Mouse (Mus musculus): ENCODE measurements at regions not wholly inside any gene's neighbourhood (a gene's known extent, or its start where the extent isn't known, plus 50 kb on each side); places are given as distances from the start of the nearest gene placed in this dataset.

DNA sequence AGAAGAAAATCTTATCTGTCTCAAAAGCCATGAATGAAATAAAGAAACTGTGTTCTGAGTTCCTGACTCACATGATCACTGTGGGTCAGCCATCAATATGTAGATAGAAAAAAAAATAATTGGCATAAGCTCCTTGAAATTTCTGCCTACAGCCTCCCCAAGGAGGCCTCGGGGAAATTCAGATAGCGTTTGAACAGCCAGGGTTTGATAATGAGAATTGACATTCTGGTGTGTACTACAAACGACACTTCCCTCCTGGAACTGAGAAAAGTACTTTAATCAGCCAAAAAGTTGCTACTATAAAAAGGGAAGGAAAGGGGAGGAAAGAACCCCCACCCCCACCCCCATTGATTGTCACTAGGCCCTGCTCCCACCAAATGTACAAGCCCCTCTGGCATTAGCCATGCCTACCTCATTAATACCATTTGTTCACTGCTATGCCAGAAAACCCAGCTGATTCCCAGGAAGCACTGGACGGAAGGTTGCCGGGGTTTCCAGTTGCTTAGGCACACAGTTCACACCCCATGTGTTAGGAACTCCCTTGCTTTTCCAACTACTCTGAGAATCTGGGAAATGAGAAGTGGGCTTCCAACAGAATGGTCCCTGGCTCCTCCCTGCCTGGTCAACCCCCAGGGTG lies 78.4 kb upstream of the Klf7 start:
- DNase-seq (ENCODE audit: low read depth, low spot score) = no peak

DNA sequence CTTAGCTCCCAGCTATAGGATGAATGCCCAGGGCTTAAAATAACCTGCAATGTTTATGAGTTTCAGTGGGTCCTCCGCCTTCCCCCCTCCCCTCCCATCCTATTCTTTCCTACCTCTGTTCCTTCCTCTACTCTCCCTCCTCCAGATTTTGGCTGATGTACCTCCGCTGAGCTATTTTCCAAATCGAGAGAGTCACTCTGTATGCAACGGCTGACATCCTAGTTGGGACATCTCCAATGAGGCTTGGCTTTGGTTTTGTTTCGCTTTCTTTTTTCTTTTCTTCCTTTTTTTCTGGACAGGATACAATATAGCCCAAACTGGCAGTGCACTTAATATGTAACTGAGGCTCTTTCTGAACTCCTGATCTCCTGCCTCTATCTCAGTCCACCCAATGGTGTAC lies 76.7 kb upstream of the Klf7 start:
- no peak for DNase-seq (ENCODE audit: low read depth, low spot score)

DNA sequence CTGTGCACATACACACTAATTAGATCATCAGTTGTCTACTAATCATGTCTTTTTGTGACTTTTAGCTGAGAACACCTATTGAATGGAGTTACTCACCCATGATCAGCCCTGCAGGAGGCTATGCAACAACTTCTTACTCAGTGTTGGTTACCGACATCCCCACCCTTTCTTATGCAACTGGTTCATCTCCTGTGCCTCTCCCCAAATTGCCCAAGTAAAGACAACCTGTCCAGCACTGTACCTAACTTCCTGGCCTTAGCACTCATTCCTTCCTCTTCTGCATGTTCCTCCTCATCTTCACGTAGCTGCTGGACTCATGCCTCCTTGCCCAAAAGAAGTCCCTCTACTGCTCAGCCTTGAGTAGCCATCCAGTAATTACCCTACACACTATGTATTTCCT lies 76.2 kb upstream of the Klf7 start:
- DNase-seq (ENCODE audit: low read depth, low spot score) = no peak

DNA sequence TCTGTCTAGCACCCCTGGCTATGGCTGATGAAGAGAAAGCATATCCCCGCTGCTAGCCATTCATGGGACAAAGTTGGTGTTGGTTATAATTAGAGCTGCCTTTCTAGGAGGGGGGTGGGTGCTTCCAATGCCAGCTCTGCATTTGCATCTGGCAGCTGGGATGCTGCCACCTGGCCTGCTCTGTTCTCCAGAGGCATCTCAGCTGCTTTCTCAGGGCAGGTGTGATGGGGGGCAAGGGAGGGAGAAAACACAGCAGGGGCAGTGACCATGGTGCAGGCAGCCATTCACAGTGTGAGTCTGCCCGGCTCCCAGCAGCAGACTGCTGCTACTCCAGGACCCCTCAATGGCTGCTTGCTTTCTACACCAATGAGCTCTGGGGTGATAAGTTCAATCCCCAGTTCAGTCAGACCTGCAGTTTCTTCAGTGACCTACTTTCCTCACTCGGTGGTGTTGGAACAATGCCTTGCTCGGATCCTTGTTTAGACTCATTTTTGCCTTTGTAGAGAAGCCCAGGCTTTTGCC lies 73.9 kb upstream of the Klf7 start:
- DNase-seq (ENCODE audit: low read depth, low spot score) = no peak

DNA sequence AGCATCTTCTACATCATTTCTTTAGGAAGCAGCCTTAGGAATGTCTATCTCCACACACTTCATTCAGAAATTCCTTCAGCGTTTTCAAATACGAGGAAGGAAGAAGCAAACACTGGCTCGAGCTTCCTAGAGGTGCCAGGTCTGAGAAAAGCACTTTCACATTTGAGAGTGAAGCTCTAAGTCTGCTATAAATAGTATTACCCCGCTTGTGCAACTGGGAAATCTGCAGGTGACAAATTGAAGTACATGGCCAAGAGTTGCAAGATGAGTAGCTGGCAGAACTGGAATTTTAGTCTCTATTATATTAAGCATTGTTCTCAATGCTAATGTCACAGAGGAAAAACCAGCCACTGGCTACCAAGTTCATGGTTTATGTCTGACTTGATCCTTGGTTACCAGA lies 73.2 kb upstream of the Klf7 start:
- DNase-seq (ENCODE audit: low read depth, low spot score) = no peak

DNA sequence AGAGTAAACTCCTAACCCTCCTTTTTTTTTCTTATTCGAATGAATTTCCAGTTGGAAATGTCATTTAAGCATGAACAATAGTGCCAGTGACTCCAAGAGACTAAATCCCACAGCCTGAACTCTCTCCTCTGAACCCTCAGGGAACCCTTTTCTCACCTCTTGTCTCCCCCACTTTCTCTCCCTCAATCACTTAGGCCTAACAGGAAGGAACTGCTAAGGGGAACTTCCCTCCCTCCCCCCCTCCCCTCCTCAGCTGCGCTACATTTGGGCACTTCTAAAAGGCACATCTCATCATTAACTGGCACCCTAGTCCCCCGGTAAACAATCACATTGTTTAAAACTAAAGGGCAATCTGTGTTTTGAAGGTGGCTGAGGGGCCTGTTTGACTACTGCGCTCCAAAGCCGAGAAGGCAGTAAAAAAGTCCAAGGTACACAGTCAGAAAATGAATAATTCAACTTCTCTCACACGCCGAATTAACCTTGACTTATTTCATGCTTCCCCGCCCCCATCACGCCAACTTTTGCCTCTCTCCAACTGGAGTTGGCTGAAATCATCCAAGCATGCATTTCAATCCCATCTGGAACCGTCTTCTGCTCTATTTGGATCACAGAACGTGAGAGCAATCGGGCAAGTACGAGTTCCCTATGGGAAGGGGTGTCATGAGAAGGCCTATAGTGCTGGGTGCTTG lies 71.2 kb upstream of the Klf7 start:
- peak; percentile 8 for DNase-seq (ENCODE audit: low read depth, low spot score)

DNA sequence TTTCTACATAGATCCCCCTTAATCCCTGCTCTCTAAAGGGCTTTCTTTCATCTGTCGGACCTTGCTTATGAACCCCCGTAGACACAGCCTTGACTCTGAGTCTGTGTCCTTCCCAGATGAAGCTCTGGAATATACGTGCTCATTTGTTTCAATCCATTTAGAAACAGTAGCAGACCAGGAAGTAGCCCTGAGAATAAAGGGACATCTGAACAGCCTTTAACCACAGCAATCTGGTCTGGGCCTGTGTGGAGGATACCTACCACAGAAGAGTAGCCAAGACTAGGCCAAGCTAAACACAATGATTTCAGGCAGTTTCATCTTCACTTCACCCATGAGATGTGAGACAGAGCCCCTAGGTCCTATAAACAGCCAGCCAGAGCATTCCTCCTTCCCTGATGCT lies 70.7 kb upstream of the Klf7 start:
- DNase-seq (ENCODE audit: low read depth, low spot score) = no peak

DNA sequence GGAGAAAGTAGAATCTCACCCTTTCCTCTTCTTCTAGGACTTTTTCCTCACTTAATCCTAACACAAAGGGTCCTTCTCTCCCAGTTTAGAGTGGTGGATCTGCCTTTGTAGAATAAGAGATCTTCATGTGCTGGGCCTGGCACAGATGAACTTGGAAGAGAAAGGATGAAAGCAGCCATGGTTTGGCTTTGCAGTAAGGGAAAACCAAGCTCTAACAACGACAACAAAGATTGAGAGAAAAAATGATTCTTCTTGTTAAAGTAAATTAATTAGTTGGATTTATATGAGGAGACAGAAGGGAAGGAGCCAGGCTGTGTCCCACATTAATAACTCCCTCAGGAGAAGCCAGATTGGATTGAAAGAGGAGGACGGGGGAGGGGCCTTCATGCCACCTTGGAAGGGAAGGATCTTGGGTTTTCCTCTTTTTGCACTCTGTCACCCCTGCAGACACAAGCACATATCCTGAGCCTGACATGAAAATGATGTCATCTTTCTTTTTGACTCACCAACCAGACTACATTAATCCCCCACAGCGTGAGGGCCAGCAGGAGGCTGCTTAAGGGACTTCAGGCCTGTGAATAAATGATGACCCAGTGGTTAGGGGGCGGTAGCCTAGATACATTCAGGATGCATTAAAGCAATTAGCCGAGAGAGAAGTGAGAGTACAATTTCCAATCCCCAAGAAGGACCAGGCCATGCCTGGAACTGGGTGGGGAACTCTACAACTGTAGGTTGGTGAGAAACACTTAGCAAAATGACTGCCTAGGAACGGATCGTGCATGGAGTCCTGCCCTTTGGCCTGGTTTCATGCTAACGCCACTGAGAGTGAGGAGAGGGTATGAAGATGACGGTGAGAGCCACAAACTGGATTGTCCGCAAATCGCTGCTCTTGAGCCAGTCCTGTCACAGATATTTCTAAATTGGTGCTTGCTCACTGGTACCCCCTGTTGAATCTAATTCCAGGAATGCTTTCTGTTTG lies 69.4 kb upstream of the Klf7 start:
- no peak for DNase-seq (ENCODE audit: low read depth, low spot score)

DNA sequence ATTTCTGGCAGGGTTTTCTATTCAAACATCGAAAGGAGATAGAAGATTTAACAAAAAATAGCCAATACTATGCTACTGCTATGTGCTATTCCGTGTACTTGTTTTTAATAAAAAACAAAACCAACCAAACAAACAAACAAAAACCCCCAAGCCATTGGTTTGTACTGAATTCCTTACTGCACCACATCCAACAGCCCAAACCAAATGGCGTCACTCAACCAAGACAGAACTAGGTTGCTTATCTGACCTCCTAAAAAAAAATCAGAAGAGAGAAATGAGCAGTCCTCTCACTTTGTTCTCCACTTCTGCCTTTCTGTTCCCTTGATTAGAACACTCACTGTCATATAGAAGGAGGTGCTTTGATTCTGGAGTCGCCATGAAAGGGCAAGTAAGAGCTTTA lies 68.6 kb upstream of the Klf7 start:
- no peak for DNase-seq (ENCODE audit: low read depth, low spot score)

DNA sequence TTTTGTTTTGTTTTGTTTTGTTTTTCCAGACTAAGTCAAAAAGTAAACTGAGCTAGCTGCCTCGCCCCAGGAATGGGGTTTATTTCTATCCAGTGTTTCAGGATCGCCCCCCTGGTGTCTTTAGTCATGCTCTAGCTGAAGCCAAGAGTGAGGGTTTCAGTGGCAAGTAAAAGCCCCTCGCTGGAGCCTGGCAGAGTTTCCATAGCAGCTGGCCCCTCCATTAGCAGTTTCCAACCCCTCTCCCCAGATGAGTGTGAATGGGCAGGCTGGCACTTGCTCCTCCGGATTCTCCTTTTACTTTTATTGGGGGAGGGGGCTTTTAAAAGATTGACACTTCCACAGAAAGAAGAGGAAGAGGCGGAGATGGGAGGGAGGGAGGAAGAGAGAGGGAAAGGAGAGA lies 68.0 kb upstream of the Klf7 start:
- no peak for DNase-seq (ENCODE audit: low read depth, low spot score)

DNA sequence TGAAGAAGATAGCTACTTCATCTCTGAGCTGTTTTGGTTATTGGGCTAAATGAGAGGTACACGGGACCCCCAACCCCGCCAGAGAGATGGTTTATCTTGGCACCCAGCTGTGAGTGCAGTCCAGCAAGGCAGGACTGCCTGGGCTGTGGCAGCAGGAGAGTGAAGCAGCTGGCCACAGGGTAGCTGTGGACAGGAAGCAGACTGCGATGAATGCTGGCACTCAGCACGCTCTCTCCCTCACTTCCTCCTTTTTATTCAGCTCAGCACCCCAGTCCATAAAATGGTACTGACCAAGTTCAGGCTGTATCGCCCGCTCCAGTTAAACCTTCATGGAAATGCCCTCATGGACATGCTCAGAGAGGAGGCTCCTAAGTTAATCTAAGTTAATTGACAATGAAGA lies 67.4 kb upstream of the Klf7 start:
- no peak for DNase-seq (ENCODE audit: low read depth, low spot score)

DNA sequence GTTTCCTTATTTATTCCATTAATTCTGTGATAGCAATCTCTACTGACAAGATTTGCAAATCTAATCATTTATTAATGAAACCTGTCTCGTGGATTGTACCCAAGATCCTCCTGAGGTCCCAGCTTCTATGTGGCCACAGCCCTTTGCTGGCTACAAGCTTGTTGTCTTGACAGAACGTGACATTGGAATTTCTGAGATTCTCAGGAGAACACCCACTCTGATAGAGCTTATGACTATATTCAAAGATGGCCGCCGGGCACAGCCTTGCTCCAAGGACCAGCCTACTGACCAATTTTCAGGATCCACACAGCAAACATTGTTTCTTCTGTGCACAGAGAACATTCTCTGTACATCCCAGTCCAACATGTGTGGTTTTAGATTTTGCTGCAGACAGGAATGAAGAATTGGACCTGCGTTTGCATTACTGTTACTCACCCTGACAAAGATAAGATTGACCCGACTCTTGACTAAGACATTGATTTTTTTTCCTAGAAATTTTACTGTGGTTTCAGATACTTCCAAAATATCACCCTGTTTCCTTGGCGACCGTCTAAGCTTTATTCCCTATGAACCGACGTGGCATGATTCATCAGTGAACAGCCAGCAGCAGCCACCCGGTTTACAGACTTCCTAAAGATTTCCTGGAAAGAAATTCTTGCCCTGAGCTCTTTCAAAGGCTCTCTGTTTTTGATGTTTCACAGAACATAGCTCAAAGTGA lies 65.9 kb upstream of the Klf7 start:
- DNase-seq (ENCODE audit: low read depth, low spot score) = no peak

DNA sequence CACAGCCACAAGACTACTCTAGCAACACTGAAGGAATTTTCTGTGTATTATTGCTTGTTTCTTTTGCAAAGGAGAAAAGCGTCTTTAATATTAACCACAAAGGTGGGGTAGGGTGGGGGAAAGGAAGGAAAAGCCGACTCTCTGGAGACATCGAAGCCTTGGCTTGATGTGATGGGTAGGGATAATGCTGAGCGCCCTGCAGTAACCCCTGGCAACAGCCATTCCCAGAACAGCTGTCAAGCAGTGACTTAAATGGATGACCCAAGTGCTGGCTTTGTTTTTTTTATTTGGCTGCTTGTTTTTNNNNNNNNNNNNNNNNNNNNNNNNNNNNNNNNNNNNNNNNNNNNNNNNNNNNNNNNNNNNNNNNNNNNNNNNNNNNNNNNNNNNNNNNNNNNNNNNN lies 51.6 kb upstream of the Klf7 start:
- DNase-seq (ENCODE audit: low read depth, low spot score) = no peak

DNA sequence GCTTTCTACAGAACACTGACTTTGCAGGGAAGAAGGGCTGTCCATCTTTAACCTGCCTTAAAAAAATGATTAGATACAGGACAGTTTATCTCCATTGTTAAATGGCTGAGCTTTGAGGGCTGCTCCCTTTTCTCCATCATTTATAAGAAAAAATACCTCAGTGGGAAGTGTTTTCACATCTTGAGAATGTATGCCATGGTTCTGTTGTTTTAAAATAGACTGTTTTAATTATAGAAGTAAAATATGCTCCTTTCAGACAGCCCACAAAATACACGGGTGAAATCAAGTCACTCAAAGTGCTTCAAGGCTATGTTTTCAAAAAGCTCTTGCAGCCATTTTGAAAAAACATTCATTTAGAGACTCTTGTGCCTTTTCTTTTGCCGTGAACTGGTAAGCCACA lies 50.0 kb upstream of the Klf7 start:
- no peak for DNase-seq (ENCODE audit: low read depth, low spot score)

Measured in CD4-positive helper T cell, adult 2 months (primary cell).